Mouse (Mus musculus) C2C12 (cell line): Measurements from ENCODE around the gene Spa17.

Source experiments
- CEBPB ChIP-seq: IDR thresholded peaks from one replicate; pipeline ENCODE4 v1.6.1; 2011; ENCODE audit warnings: low read depth, mild to moderate bottlenecking, control low read depth, moderate library complexity
- CTCF ChIP-seq: IDR thresholded peaks from one replicate; pipeline ENCODE4 v1.5.1; 2011; ENCODE audit not compliant: control insufficient read depth, insufficient read depth, insufficient read length
- MYOD1 ChIP-seq: IDR thresholded peaks from one replicate; pipeline ENCODE4 v1.6.1; 2011; ENCODE audit warnings: low read depth; ENCODE audit not compliant: control insufficient read depth, insufficient read length
- MYOG ChIP-seq: IDR thresholded peaks from one replicate; pipeline ENCODE4 v1.6.1; 2011; ENCODE audit not compliant: control insufficient read depth, insufficient read length; ENCODE audit errors: extremely low read depth
- USF1 ChIP-seq: IDR thresholded peaks from one replicate; pipeline ENCODE4 v1.6.1; 2011; ENCODE audit warnings: low read depth, mild to moderate bottlenecking, control low read depth, moderate library complexity

GRCm38 (mm10) chr9:37628581-37628980, 15.1 kb upstream of the Spa17 start:
- TF ChIP-seq USF1 (no peak), CTCF (no peak), CEBPB (no peak), MYOD1 (no peak), MYOG (no peak)
